Mouse (Mus musculus) kidney, postnatal 10 days (tissue): ENCODE data around the gene Xpr1.

Experiments
- DNase-seq: peaks from one replicate; pipeline ENCODE4 v3.0.0; 2021; ENCODE audit warnings: mixed read lengths

Gene Xpr1

GRCm38 (mm10) chr1:155400056-155400455 is 17.2 kb downstream of the Xpr1 start:
- no peak for DNase-seq

DNA sequence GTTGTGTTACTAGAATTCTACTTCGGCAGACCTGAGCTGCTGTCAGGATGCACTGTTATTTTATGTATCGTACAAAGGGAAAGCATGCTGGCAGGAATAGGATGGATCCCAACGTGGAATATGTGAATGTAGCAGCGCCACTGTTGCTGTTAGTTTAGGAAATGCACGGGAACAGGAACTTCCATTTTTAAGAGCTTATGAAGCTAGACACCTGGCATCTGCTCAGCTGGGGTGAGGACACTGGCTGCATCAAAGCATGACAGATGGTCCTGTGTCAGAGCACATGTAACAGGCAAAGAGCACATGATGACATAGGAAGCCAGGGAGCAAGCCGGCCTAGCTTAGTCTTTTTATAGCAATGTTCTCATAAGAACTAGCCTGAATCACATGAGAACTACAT is 22.4 kb downstream of the Xpr1 start:
- no peak for DNase-seq

DNA sequence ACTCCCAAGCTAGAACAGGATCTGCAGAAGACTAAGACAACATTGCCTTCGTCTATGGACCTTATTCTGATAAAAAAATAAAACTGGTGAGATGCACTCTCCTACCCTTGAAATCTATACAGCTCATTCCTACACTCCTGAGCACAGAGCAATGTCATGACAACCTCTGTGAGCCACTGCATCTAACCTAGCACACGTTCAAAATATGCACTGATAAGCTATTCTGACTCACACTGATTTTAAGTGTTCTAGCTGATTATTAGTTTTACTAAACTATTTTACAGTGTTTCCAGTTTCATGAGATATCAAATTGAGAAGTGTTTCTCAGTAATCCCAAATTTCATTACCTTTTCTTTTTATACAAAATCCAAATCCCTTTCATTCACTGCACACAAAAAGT is 23.2 kb downstream of the Xpr1 start:
- DNase-seq = no peak

- no peak for DNase-seq
These were observed 24.4 kb downstream of the Xpr1 start for GRCm38 (mm10) chr1:155392825-155393224.

DNA sequence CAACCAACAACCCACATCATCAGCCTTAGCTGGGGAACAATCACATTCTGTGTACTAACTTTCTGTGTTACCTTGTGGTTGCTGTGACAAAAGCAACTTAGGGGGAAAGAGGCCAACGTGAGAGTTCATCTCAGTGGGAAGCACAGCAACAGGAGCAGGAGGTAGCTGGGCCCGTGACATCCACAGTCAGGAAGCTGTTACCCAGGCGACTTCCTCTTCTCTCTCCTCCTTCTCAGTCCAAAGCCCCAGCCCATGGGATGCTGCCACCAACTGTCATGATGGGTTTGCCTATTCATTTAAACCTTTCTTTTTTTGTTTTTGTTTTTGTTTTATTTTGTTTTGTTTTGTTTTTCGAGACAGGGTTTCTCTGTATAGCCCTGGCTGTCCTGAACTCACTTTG is 25.7 kb downstream of the Xpr1 start:
- no peak for DNase-seq

DNA sequence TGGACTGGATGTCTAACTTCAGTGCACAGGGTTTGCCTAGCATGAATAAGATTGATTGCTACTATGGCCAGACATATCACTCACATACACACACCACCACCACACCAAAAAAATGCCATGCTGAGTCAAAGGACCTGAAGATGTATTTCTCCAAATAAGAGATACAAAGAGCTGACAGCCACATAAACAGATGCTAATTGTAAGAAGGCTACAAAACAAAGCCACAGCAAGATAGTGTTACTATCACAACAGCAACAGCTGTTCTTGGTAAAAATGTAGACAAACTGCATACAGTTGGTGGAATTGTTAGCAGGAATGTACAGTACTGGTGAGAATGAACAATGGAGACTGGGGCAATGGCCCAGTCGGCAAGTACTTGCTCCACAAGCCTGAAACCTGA is 28.8 kb downstream of the Xpr1 start:
- no peak for DNase-seq

GRCm38 (mm10) chr1:155386551-155386950 is 30.7 kb downstream of the Xpr1 start:
- no peak for DNase-seq

- DNase-seq = no peak
These were observed 33.6 kb downstream of the Xpr1 start for GRCm38 (mm10) chr1:155383319-155384302.

DNA sequence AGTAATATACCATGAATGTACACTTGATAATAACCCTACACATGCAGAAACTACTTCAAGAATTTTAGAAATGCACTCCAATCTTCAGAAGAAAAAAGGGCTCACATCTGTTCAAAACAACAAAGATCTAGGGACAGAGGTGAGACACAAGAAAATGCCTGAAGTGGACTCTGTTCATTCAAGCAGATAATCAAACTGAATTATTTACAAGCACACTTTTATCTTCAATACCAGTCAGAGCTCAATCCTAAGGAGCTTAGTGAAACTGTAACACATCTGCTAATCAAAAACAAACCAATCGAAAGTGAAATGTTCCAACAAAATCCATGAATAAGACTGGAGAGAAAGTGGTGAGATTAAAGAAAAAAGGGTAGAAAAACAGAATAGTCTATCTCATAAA is 35.3 kb downstream of the Xpr1 start:
- DNase-seq = no peak

- DNase-seq = no peak
These were observed 37.9 kb downstream of the Xpr1 start for GRCm38 (mm10) chr1:155379289-155379688.

- DNase-seq = no peak
These were observed 44.4 kb downstream of the Xpr1 start for GRCm38 (mm10) chr1:155372821-155373220.

GRCm38 (mm10) chr1:155370075-155370658 is 47.0 kb downstream of the Xpr1 start:
- no peak for DNase-seq

DNA sequence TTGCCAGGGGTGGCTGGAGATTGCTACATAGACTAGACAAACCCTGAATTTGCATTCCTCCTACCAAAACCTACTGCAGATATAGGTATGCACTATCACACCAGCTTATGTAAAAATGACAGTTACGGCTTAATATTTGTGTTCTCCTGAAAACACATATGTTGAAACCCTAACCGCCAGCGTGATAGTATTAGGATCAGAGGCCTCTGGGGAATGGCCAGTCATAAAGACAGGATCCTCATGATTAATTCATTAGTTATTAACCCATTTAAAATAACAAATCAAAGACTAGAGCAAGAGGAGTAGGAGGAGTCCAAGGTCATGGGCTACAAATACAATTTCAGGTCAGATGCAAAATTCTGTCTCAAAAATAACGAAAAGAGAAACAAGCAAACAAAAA is 50.8 kb downstream of the Xpr1 start:
- DNase-seq = no peak

GRCm38 (mm10) chr1:155361502-155362126 is 55.6 kb downstream of the Xpr1 start:
- DNase-seq = no peak

GRCm38 (mm10) chr1:155353096-155353495 is 64.1 kb downstream of the Xpr1 start:
- DNase-seq = peak; percentile 13

GRCm38 (mm10) chr1:155351527-155351926 is 65.7 kb downstream of the Xpr1 start:
- no peak for DNase-seq

GRCm38 (mm10) chr1:155348491-155348890 is 68.7 kb downstream of the Xpr1 start:
- no peak for DNase-seq

- DNase-seq = no peak
These were observed 69.9 kb downstream of the Xpr1 start for GRCm38 (mm10) chr1:155347339-155347738.

GRCm38 (mm10) chr1:155344019-155344418 is 73.2 kb downstream of the Xpr1 start:
- DNase-seq = no peak

GRCm38 (mm10) chr1:155339622-155340021 is 77.6 kb downstream of the Xpr1 start:
- DNase-seq = no peak

- no peak for DNase-seq
These were observed 79.9 kb downstream of the Xpr1 start for GRCm38 (mm10) chr1:155337315-155337714.

DNA sequence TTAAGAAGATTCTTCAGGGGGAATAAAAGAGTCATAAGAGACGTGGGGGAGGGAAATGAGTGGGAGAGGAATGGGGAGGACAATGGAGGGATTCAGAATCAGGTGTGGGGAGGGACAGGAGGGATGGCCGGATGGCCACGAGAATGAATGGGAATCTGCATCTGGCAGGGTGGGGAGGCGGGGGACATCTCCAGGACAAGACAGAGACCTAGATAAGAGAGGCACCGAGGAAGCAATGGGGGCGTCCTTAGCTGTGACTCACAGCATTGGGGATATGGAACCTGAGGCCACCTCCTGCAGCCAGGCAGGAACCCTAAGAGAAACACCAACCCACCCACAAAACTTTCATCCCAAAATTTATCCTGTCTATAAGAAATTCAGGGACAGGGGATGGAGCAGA is 81.3 kb downstream of the Xpr1 start:
- DNase-seq = no peak

DNA sequence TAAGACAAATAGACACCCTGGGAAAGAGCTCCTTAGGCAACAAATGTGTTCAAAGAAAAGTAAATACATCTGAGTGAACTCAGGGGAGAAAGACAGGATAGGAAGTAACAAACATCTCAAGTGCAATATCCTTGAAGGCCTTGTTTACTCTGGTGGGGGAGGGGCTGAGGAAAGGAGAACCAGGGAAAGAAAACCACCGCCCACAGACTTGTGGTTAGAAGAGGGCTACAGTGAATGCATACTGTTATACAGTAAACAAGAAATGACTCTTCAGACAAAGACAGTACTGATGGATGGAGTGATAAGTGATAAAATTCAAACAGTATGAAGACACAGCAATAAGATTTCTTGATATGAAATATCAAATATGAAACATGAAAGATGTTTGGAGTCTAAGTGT is 95.0 kb downstream of the Xpr1 start:
- peak; percentile 12 for DNase-seq
